Mouse (Mus musculus): ENCODE measurements around the gene Hlf.

- TF ChIP-seq CTCF (IDR thresholded peaks at IDR 0.05) (no peak), EP300 (IDR thresholded peaks at IDR 0.05) (no peak)
Observed at GRCm38 (mm10) chr11:90382005-90382611, 8.6 kb downstream of the Hlf start.

All from lung, postnatal 0 days (tissue).